Comparison of ENCODE assay signal across 27 mouse cellular contexts in the genomic region with DNA sequence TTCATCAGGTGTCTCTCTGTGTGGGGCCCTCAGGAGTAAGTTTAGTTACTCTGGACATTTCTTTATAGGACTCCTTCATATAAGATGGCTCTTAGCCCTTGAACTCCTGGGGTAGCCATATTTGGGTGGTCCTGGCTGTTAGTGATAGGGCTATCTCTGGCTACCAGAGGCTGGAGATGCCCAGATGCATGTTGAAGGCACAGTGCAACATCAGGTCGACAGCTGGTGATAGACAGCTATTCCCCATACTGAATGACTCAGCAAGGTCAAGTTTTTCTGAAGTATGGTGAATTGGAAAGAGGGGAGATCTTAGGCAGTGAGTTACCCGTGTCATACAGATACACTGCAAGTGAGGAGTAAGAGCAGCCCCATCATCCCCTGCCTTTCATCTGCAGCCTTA. TPM values are rescaled to one million over a fixed set of nuclear protein-coding genes. Genes with fewer than 3 reads are reported as not detected.
DNase-seq lines count a peak whose midpoint lies in the region; ATAC-seq and TF ChIP-seq lines count a peak whose summit lies in the region.
"Had no signal": no experiment of that assay in that cellular context is flagged by ENCODE, and none has a peak within 500 bp of the region (broad histone marks: within the 10 kb centered on the region; RNA-seq: fewer than 3 reads in every experiment).

No protein-coding gene starts in this region.

- peak; percentile 32; the same call in 1 of the 2 replicates for ATAC-seq in G1E (ENCODE audit: extremely low read depth, insufficient number of reproducible peaks, low FRiP score, poor library complexity, severe bottlenecking)
- peak; percentile 77 for ATAC-seq in liver, embryonic 11.5 days (replicated peaks; ENCODE audit: low FRiP score)
- peak; percentile 72 for ATAC-seq in liver, embryonic 16.5 days (ENCODE audit: low read depth)
- ATAC-seq in midbrain, postnatal 0 days (ENCODE audit: low FRiP score), result no peak
- ATAC-seq: forebrain, postnatal 0 days; hindbrain, postnatal 0 days; lung, postnatal 0 days had no signal

- DNase-seq in G1E (ENCODE audit: low spot score), result no peak
- no peak for DNase-seq in liver, embryonic 11.5 days (ENCODE audit: low spot score)
- no peak for DNase-seq in cerebellum, adult 11-12 months
- no peak for DNase-seq in adrenal gland, adult 8-10 months
- no peak for DNase-seq in midbrain, postnatal 0 days (ENCODE audit: low spot score)
- no peak for DNase-seq in cerebellum, adult 18-20 months
- DNase-seq: adrenal gland, postnatal 25 days; B cell, adult 2 months; cerebellum, adult 9-11 months; forebrain, postnatal 0 days; heart, adult 2 months; heart, postnatal 14 days; lung, adult 18-20 months; lung, postnatal 4 days; right cerebral cortex, postnatal 4 days had no signal

- no peak overlapping the region for H3K4me3 ChIP-seq in G1E (ENCODE audit: low read depth, low read length)
- H3K4me3 ChIP-seq in bone marrow, adult 2 months (replicated peaks; ENCODE audit: control insufficient read depth, low read depth, low read length), result no peak overlapping the region
- no peak overlapping the region for H3K4me3 ChIP-seq in liver, embryonic 11.5 days (ENCODE audit: low read depth, low read length)
- no peak overlapping the region for H3K4me3 ChIP-seq in liver, embryonic 16.5 days (ENCODE audit: low read depth, low read length)
- no peak overlapping the region for H3K4me3 ChIP-seq in midbrain, postnatal 0 days (ENCODE audit: low read depth, low read length)
- H3K4me3 ChIP-seq: embryonic facial prominence, embryonic 13.5 days; erythroblast, embryonic 14.5 days; forebrain, embryonic 12.5 days; heart, adult 2 months; hindbrain, embryonic 12.5 days; kidney, embryonic 15.5 days; midbrain, embryonic 10.5 days; neural tube, embryonic 13.5 days had no signal

- H3K4me2 ChIP-seq in liver, embryonic 11.5 days, result 0 out of 2 replicates have a peak overlapping the region, but pooled peaks have one; percentile 4
- H3K4me2 ChIP-seq in liver, embryonic 16.5 days (ENCODE audit: low read depth, low read length), result 0 out of 2 replicates have a peak overlapping the region, but pooled peaks have one; percentile 17
- no peak overlapping the region for H3K4me2 ChIP-seq in midbrain, postnatal 0 days (ENCODE audit: low read depth, low read length, poor library complexity, severe bottlenecking)
- H3K4me2 ChIP-seq: embryonic facial prominence, embryonic 13.5 days; forebrain, embryonic 12.5 days; hindbrain, embryonic 12.5 days; kidney, embryonic 15.5 days; neural tube, embryonic 13.5 days had no signal

- no peak for TF ChIP-seq CTCF in G1E (IDR thresholded peaks at IDR 0.05; ENCODE audit: low read depth, low read length)
- no peak for TF ChIP-seq CTCF in bone marrow, adult 2 months (IDR thresholded peaks at IDR 0.05; ENCODE audit: control insufficient read depth, insufficient read depth, low read length)
- TF ChIP-seq CTCF in midbrain, postnatal 0 days (IDR thresholded peaks at IDR 0.05), result no peak

- no peaks in the 10 kb centered on the region for H3K9me3 ChIP-seq in G1E (replicated peaks)
- no peaks in the 10 kb centered on the region for H3K9me3 ChIP-seq in liver, embryonic 11.5 days (ENCODE audit: control insufficient read depth, low read length)
- H3K9me3 ChIP-seq in liver, embryonic 16.5 days (replicated peaks; ENCODE audit: control insufficient read depth, low read length), result no peaks in the 10 kb centered on the region
- no peaks in the 10 kb centered on the region for H3K9me3 ChIP-seq in midbrain, postnatal 0 days (ENCODE audit: low read length)
- H3K9me3 ChIP-seq: embryonic facial prominence, embryonic 13.5 days; forebrain, embryonic 12.5 days; hindbrain, embryonic 12.5 days; kidney, embryonic 15.5 days; midbrain, embryonic 10.5 days; neural tube, embryonic 13.5 days had no signal

- WGBS in bone marrow, adult 2 months, result 40% methylated on average over 2 of the region's 2 CpGs
- 44% methylated on average over 2 of the region's 2 CpGs for WGBS in liver, embryonic 11.5 days
- WGBS in liver, embryonic 16.5 days (ENCODE audit: insufficient replicate concordance), result 29% methylated on average over 2 of the region's 2 CpGs
- WGBS in midbrain, postnatal 0 days, result 93% methylated on average over 2 of the region's 2 CpGs

- H3K27me3 ChIP-seq in G1E (ENCODE audit: insufficient read depth, low read length), result peaks cover 11% of the 10 kb centered on the region
- no peaks in the 10 kb centered on the region for H3K27me3 ChIP-seq in liver, embryonic 11.5 days (replicated peaks; ENCODE audit: control insufficient read depth, insufficient read depth, low read length)
- no peaks in the 10 kb centered on the region for H3K27me3 ChIP-seq in liver, embryonic 16.5 days (ENCODE audit: control insufficient read depth, insufficient read depth, low read depth, low read length)
- H3K27me3 ChIP-seq in midbrain, postnatal 0 days (ENCODE audit: insufficient read depth, low read length), result no peaks in the 10 kb centered on the region
- H3K27me3 ChIP-seq: embryonic facial prominence, embryonic 13.5 days; forebrain, embryonic 12.5 days; hindbrain, embryonic 12.5 days; kidney, embryonic 15.5 days; neural tube, embryonic 13.5 days had no signal

- peak overlapping the region; percentile 23; the same call in 1 of the 2 replicates for H3K9ac ChIP-seq in liver, embryonic 11.5 days (ENCODE audit: low read depth, low read length)
- no peak overlapping the region for H3K9ac ChIP-seq in liver, embryonic 16.5 days (ENCODE audit: low read depth, low read length)
- H3K9ac ChIP-seq in midbrain, postnatal 0 days (replicated peaks; ENCODE audit: low read length, poor library complexity, severe bottlenecking), result no peak overlapping the region
- H3K9ac ChIP-seq: embryonic facial prominence, embryonic 13.5 days; forebrain, embryonic 12.5 days; forebrain, postnatal 0 days; hindbrain, embryonic 12.5 days; kidney, embryonic 15.5 days; neural tube, embryonic 13.5 days had no signal

- no peak for TF ChIP-seq POLR2A in bone marrow, adult 2 months (IDR thresholded peaks at IDR 0.05; ENCODE audit: borderline replicate concordance, control insufficient read depth, low read depth, low read length)

- peaks cover 10% of the 10 kb centered on the region; the same call in 1 of the 2 replicates for H3K4me1 ChIP-seq in G1E (ENCODE audit: insufficient read depth, low read depth, low read length)
- peaks cover 2% of the 10 kb centered on the region for H3K4me1 ChIP-seq in bone marrow, adult 2 months (ENCODE audit: control insufficient read depth, insufficient read depth, low read length)
- peaks cover 29% of the 10 kb centered on the region for H3K4me1 ChIP-seq in liver, embryonic 11.5 days (replicated peaks; ENCODE audit: control insufficient read depth, insufficient read depth, low read length)
- H3K4me1 ChIP-seq in liver, embryonic 16.5 days (ENCODE audit: control insufficient read depth, low read depth, low read length), result peaks cover 22% of the 10 kb centered on the region
- no peaks in the 10 kb centered on the region for H3K4me1 ChIP-seq in midbrain, postnatal 0 days (ENCODE audit: insufficient read depth, low read length)
- H3K4me1 ChIP-seq: forebrain, embryonic 12.5 days; hindbrain, embryonic 12.5 days; midbrain, embryonic 10.5 days; neural tube, embryonic 13.5 days had no signal

- H3K27ac ChIP-seq in bone marrow, adult 2 months (ENCODE audit: control insufficient read depth, insufficient read depth, low read depth, low read length, poor library complexity), result peak overlapping the region; percentile 20; the same call in 1 of the 2 replicates
- H3K27ac ChIP-seq in liver, embryonic 11.5 days (ENCODE audit: low read depth, low read length), result peak overlapping the region; percentile 33; the same call in 1 of the 2 replicates
- H3K27ac ChIP-seq in liver, embryonic 16.5 days (ENCODE audit: low read length), result no peak overlapping the region
- H3K27ac ChIP-seq in midbrain, postnatal 0 days (ENCODE audit: low read depth, low read length), result no peak overlapping the region
- H3K27ac ChIP-seq: embryonic facial prominence, embryonic 13.5 days; forebrain, embryonic 12.5 days; heart, adult 2 months; hindbrain, embryonic 12.5 days; hindbrain, postnatal 0 days; kidney, embryonic 15.5 days; midbrain, embryonic 10.5 days; neural tube, embryonic 13.5 days had no signal

- peaks cover 53% of the 10 kb centered on the region for H3K36me3 ChIP-seq in G1E (replicated peaks)
- H3K36me3 ChIP-seq in liver, embryonic 11.5 days (ENCODE audit: control insufficient read depth, insufficient read depth, low read length), result peaks cover 5% of the 10 kb centered on the region
- peaks cover 4% of the 10 kb centered on the region for H3K36me3 ChIP-seq in liver, embryonic 16.5 days (ENCODE audit: control insufficient read depth, insufficient read depth)
- peaks cover 6% of the 10 kb centered on the region; the same call in 1 of the 2 replicates for H3K36me3 ChIP-seq in midbrain, postnatal 0 days (ENCODE audit: insufficient read depth, low read length)

RNA-seq across cellular contexts. Expression of a gene that starts 15.6 kb away (rescaled TPM):
- total RNA-seq in G1E (2014; fragmentation: Nextera tagmentation) (4.2 and 4.9 TPM in 2 replicates), G1E (2017) (2.1 and 2.5 TPM in 2 replicates)
- 5.1 and 7.1 TPM in 2 replicates for polyA plus RNA-seq in G1E (2012)
- polyA plus RNA-seq in bone marrow, adult 2 months (2011; ENCODE audit: insufficient read depth, insufficient read length, low replicate concordance, missing spikeins), result 6.4 and 8.2 TPM in 2 replicates
- 21.3 and 22.1 TPM in 2 replicates for polyA plus RNA-seq in liver, embryonic 11.5 days (2014; fragmentation: Nextera tagmentation; extraction: Ambion mirVana)
- 2.3 and 2.9 TPM in 2 replicates for polyA plus RNA-seq in liver, embryonic 16.5 days (2015; fragmentation: Nextera tagmentation; extraction: Ambion mirVana)
- total RNA-seq in adrenal gland, adult 8-10 months (2022), result 10 to 100 TPM; 29.5 to 52.6 (median 34.7) TPM
- 12.9 and 20.4 TPM in 2 replicates for total RNA-seq in midbrain, postnatal 0 days (2014; rRNA removed)
- polyA plus RNA-seq in midbrain, postnatal 0 days (2015; fragmentation: Nextera tagmentation; extraction: Ambion mirVana), result 5.4 and 5.7 TPM in 2 replicates

RNA-seq across cellular contexts. Expression of a gene that starts 32.4 kb away (rescaled TPM):
- total RNA-seq in G1E (2014; fragmentation: Nextera tagmentation), result 1.7 and 2.0 TPM in 2 replicates
- total RNA-seq in G1E (2017), result 0.87 and 0.93 TPM in 2 replicates
- 0.88 and 1.2 TPM in 2 replicates for polyA plus RNA-seq in G1E (2012)
- 1.8 and 2.2 TPM in 2 replicates for polyA plus RNA-seq in bone marrow, adult 2 months (2011; ENCODE audit: insufficient read depth, insufficient read length, low replicate concordance, missing spikeins)
- 11.6 and 14.4 TPM in 2 replicates for polyA plus RNA-seq in liver, embryonic 11.5 days (2014; fragmentation: Nextera tagmentation; extraction: Ambion mirVana)
- 20.7 and 23.7 TPM in 2 replicates for polyA plus RNA-seq in liver, embryonic 16.5 days (2015; fragmentation: Nextera tagmentation; extraction: Ambion mirVana)
- total RNA-seq in adrenal gland, adult 8-10 months (2022), result under 1 TPM; 0.14 to 0.46 (median 0.19) TPM
- 9.3 and 10.1 TPM in 2 replicates for total RNA-seq in midbrain, postnatal 0 days (2014; rRNA removed)
- 4.2 and 5.3 TPM in 2 replicates for polyA plus RNA-seq in midbrain, postnatal 0 days (2015; fragmentation: Nextera tagmentation; extraction: Ambion mirVana)
- total RNA-seq: gastrocnemius, adult 8-10 months; heart, adult 2 months; heart, postnatal 14 days had no signal

RNA-seq across cellular contexts. Expression of a gene that starts 38.3 kb away (rescaled TPM):
- total RNA-seq in G1E (2014; fragmentation: Nextera tagmentation) (6.9 and 12.3 TPM in 2 replicates), G1E (2017) (7.9 and 8.3 TPM in 2 replicates)
- polyA plus RNA-seq in G1E (2012), result 3.9 and 4.5 TPM in 2 replicates
- 4.4 and 16.4 TPM in 2 replicates for polyA plus RNA-seq in bone marrow, adult 2 months (2011; ENCODE audit: insufficient read depth, insufficient read length, low replicate concordance, missing spikeins)
- 5.8 and 8.8 TPM in 2 replicates for polyA plus RNA-seq in liver, embryonic 11.5 days (2014; fragmentation: Nextera tagmentation; extraction: Ambion mirVana)
- 3.1 and 3.4 TPM in 2 replicates for polyA plus RNA-seq in liver, embryonic 16.5 days (2015; fragmentation: Nextera tagmentation; extraction: Ambion mirVana)
- 10 to 100 TPM; 15.3 to 39.9 (median 31.0) TPM for total RNA-seq in adrenal gland, adult 8-10 months (2022)
- total RNA-seq in midbrain, postnatal 0 days (2014; rRNA removed), result 45.4 and 51.8 TPM in 2 replicates
- polyA plus RNA-seq in midbrain, postnatal 0 days (2015; fragmentation: Nextera tagmentation; extraction: Ambion mirVana), result 23.5 and 23.7 TPM in 2 replicates

RNA-seq across cellular contexts. Expression of a gene that starts 47.6 kb away (rescaled TPM):
- 37.7 and 43.2 TPM in 2 replicates for total RNA-seq in G1E (2014; fragmentation: Nextera tagmentation)
- 6.2 TPM in 2 replicates for total RNA-seq in G1E (2017)
- 7.0 and 9.1 TPM in 2 replicates for polyA plus RNA-seq in G1E (2012)
- polyA plus RNA-seq in bone marrow, adult 2 months (2011; ENCODE audit: insufficient read depth, insufficient read length, low replicate concordance, missing spikeins), result 4.4 and 12.4 TPM in 2 replicates
- polyA plus RNA-seq in liver, embryonic 11.5 days (2014; fragmentation: Nextera tagmentation; extraction: Ambion mirVana), result 9.8 and 10.1 TPM in 2 replicates
- polyA plus RNA-seq in liver, embryonic 16.5 days (2015; fragmentation: Nextera tagmentation; extraction: Ambion mirVana), result 5.0 and 5.8 TPM in 2 replicates
- total RNA-seq in adrenal gland, adult 8-10 months (2022), result 10 to 100 TPM; 17.5 to 31.1 (median 22.6) TPM
- 9.2 and 10.9 TPM in 2 replicates for total RNA-seq in midbrain, postnatal 0 days (2014; rRNA removed)
- polyA plus RNA-seq in midbrain, postnatal 0 days (2015; fragmentation: Nextera tagmentation; extraction: Ambion mirVana), result 8.8 and 9.8 TPM in 2 replicates

Comparison
In these comparisons a context has a peak if more than half of its experiments do, and no peak if none do; other contexts are left out.
1. H3K27ac ChIP-seq: peak in bone marrow, adult 2 months (single experiment) and liver, embryonic 11.5 days (single experiment); none in liver, embryonic 16.5 days (single experiment) and midbrain, postnatal 0 days (single experiment).